Mouse (Mus musculus) megakaryocyte, embryonic 14.5 days (primary cell): ENCODE results near the gene Cdc27. TPM values are rescaled to one million over a fixed set of nuclear protein-coding genes. Genes with fewer than 3 reads are reported as not detected.

ENCODE experiments used
- H3K27me3 ChIP-seq: replicated peaks from 2 replicates; pipeline ENCODE3; 2012; ENCODE audit warnings: inconsistent platforms
- H3K36me3 ChIP-seq: replicated peaks from 2 replicates; pipeline ENCODE3; 2012; ENCODE audit warnings: low read length, inconsistent platforms, mixed read lengths
- H3K4me1 ChIP-seq: 2 replicates; pipeline ENCODE4 v1.6.1; 2012; ENCODE audit warnings: inconsistent platforms
- H3K4me3 ChIP-seq: replicated peaks from 2 replicates; pipeline ENCODE3; 2012; ENCODE audit warnings: moderate library complexity, mild to moderate bottlenecking, inconsistent platforms
- H3K9me3 ChIP-seq: 2 replicates; pipeline ENCODE4 v1.6.1; 2012; ENCODE audit warnings: inconsistent platforms
- FLI1 ChIP-seq: IDR thresholded peaks from 2 replicates; pipeline ENCODE4 v1.6.1; 2012; ENCODE audit warnings: low read length, inconsistent platforms, mixed read lengths
- GATA1 ChIP-seq: IDR thresholded peaks from 3 replicates; pipeline ENCODE4 v1.6.1; 2012; ENCODE audit warnings: mixed read lengths, low read length, inconsistent platforms, borderline replicate concordance
- polyA plus RNA-seq: library from polyadenylated mRNA; stranded (reverse); fragments of >175 nt; gene quantifications from 2 replicates; pipeline ENCODE4 v1.2.3, GENCODE M21; 2012; ENCODE audit warnings: low replicate concordance; ENCODE audit not compliant: insufficient read depth

Cdc27 gene
- polyA plus RNA-seq, 1 experiment, result 2.5 TPM

- H3K27me3 ChIP-seq, result no peaks in the 10 kb centered on the region
- H3K4me1 ChIP-seq, result peaks cover 10% of the 10 kb centered on the region
- H3K9me3 ChIP-seq, result no peaks in the 10 kb centered on the region
- H3K4me3 ChIP-seq, result no peak overlapping the region
- no peak for TF ChIP-seq GATA1
- no peak for TF ChIP-seq FLI1
- peaks cover 32% of the 10 kb centered on the region for H3K36me3 ChIP-seq
Measured at GRCm38 (mm10) chr11:104459671-104460070, 90.7 kb downstream of the Cdc27 start.

DNA sequence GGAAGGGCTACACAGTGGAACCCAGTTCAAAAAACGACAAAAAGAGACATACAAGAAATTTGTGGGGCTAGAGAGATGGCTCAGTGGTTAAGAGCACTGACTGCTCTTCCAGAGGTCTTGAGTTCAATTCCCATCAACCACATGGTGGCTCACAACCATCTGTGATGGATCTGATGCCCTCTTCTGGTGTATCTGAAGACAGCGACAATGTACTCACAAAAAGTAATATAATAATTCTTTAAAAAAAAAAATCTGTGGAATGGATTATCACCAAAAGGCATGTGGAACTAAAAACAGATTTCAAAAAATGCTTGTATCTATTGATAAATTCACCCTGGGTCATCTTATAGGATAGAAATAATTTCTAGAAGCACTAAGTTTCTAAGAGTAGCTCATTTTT, 91.9 kb downstream of the Cdc27 start:
- TF ChIP-seq GATA1, result no peak
- TF ChIP-seq FLI1, result no peak
- H3K36me3 ChIP-seq, result peaks cover 21% of the 10 kb centered on the region
- no peak overlapping the region for H3K4me3 ChIP-seq
- H3K27me3 ChIP-seq, result no peaks in the 10 kb centered on the region
- H3K9me3 ChIP-seq, result no peaks in the 10 kb centered on the region
- H3K4me1 ChIP-seq, result peaks cover 6% of the 10 kb centered on the region; the same call in 1 of the 2 replicates

Other genes starting within 250 kb of the Cdc27 start
- gene Kansl1, start 81.8 kb downstream of the Cdc27 start, polyA plus RNA-seq, result 67.1 and 120 TPM in 2 replicates
- gene Myl4, start within 50 bp of the Cdc27 start, polyA plus RNA-seq, result 0.86 TPM in 1 of 2 replicates, not detected in the other
- 123 and 181 TPM in 2 replicates for gene Itgb3, start 57.4 kb upstream of the Cdc27 start, polyA plus RNA-seq
- gene Gm11639, start 135.1 kb upstream of the Cdc27 start, polyA plus RNA-seq, result not detected in 2 replicates